Mouse (Mus musculus): ENCODE results near the gene Ccm2.

DNA sequence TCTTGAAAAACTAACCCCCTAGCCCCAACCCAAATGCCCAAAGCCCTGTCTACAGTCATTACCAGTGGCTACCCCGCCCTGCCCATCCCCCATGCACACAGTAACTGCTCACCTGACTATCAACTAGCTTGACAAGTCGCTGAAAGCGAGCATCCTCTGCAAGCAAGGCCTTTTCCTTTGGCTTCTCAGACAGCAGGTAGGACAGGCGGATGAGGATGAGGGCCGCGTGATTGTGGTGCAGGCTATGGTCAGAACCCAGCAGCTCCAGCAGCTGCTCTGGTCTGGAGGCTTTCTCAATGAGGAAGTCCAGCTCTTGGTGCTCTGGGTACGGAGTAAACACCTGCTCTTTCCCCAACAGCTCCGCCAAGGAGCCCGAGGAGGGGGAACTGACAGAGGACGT is 77.0 kb downstream of the Ccm2 start:
- TF ChIP-seq CTCF (IDR thresholded peaks at IDR 0.05; ENCODE audit: low read depth), result no peak
- TF ChIP-seq EP300 (IDR thresholded peaks at IDR 0.05; ENCODE audit: low read depth), result no peak
